Mouse (Mus musculus): Measurements from ENCODE around the gene Epha10. TPM values are rescaled to one million over a fixed set of nuclear protein-coding genes. Genes with fewer than 3 reads are reported as not detected.
"Not testable (repeated sequence)": the region's sequence is repeated elsewhere in the genome, so short reads cannot be mapped to it uniquely, and the experiment has no call there.

Epha10 gene
- total and polyA plus RNA-seq, 3 experiments: 0.16 TPM; not detected in 2

GRCm38 (mm10) chr4:124905971-124906822 is 25.5 kb downstream of the Epha10 start:
- H3K4me3 ChIP-seq (ENCODE audit: low read depth, low read length): no peak overlapping the region
- peaks cover 8% of the 10 kb centered on the region for H3K4me1 ChIP-seq (ENCODE audit: insufficient read depth, low read depth, low read length)
- H3K36me3 ChIP-seq (replicated peaks): no peaks in the 10 kb centered on the region
- ATAC-seq (ENCODE audit: extremely low read depth, insufficient number of reproducible peaks, low FRiP score, poor library complexity, severe bottlenecking) (no peak), DNase-seq (ENCODE audit: low spot score) (no peak)
- peaks cover 2% of the 10 kb centered on the region; the same call in 1 of the 2 replicates for H3K9me3 ChIP-seq (replicated peaks)
- H3K27me3 ChIP-seq (ENCODE audit: insufficient read depth, low read length): peaks cover 26% of the 10 kb centered on the region
- no peak for TF ChIP-seq POLR2AphosphoS5 (IDR thresholded peaks at IDR 0.05; ENCODE audit: insufficient replicate concordance, low read depth, low read length)

- Histone ChIP-seq H3K4me3 (ENCODE audit: low read depth, low read length) (no peak overlapping the region), H3K4me1 (ENCODE audit: insufficient read depth, low read depth, low read length) (peaks cover 6% of the 10 kb centered on the region; the same call in 1 of the 2 replicates), H3K27me3 (ENCODE audit: insufficient read depth, low read length) (no peaks in the 10 kb centered on the region), H3K36me3 (replicated peaks) (peaks cover 83% of the 10 kb centered on the region), H3K9me3 (replicated peaks) (no peaks in the 10 kb centered on the region)
- TF ChIP-seq GATA2 (IDR thresholded peaks at IDR 0.05; ENCODE audit: borderline replicate concordance, low read depth, low read length): no peak
- no peak for TF ChIP-seq CTCF (IDR thresholded peaks at IDR 0.05; ENCODE audit: low read depth, low read length)
- TF ChIP-seq GATA1 (IDR thresholded peaks at IDR 0.05; ENCODE audit: borderline replicate concordance, low read length): no peak
- no peak for TF ChIP-seq POLR2AphosphoS5 (IDR thresholded peaks at IDR 0.05; ENCODE audit: insufficient replicate concordance, low read depth, low read length)
- TF ChIP-seq TAL1 (conservative IDR thresholded peaks at IDR 0.05; ENCODE audit: low read depth, low read length): no peak
- ATAC-seq (ENCODE audit: extremely low read depth, insufficient number of reproducible peaks, low FRiP score, poor library complexity, severe bottlenecking) (no peak), DNase-seq (ENCODE audit: low spot score) (no peak)
These were observed 47.4 kb downstream of the Epha10 start for GRCm38 (mm10) chr4:124928102-124928501.

- peak; percentile 96 for DNase-seq (ENCODE audit: low spot score)
- H3K27me3 ChIP-seq (ENCODE audit: insufficient read depth, low read length): no peaks in the 10 kb centered on the region
- H3K4me3 ChIP-seq (ENCODE audit: low read depth, low read length): peak within 1 kb of the TSS; percentile 100
- H3K36me3 ChIP-seq (replicated peaks): peaks cover 45% of the 10 kb centered on the region
- TF ChIP-seq GATA1 (IDR thresholded peaks at IDR 0.05; ENCODE audit: borderline replicate concordance, low read length) (no peak), TAL1 (conservative IDR thresholded peaks at IDR 0.05; ENCODE audit: low read depth, low read length) (no peak), GATA2 (IDR thresholded peaks at IDR 0.05; ENCODE audit: borderline replicate concordance, low read depth, low read length) (no peak), POLR2AphosphoS5 (IDR thresholded peaks at IDR 0.05; ENCODE audit: insufficient replicate concordance, low read depth, low read length) (no peak; the same call in 1 of the 2 replicates), CTCF (IDR thresholded peaks at IDR 0.05; ENCODE audit: low read depth, low read length) (no peak)
- no peaks in the 10 kb centered on the region for H3K9me3 ChIP-seq (replicated peaks)
- H3K4me1 ChIP-seq (ENCODE audit: insufficient read depth, low read depth, low read length): peaks cover 28% of the 10 kb centered on the region
- ATAC-seq (ENCODE audit: extremely low read depth, insufficient number of reproducible peaks, low FRiP score, poor library complexity, severe bottlenecking): peak; percentile 99
These were observed 56.1 kb downstream of the Epha10 start, which contains the start of gene 9930104L06Rik for GRCm38 (mm10) chr4:124936613-124937471. Gene 9930104L06Rik, plus strand, starts transcription at chr4:124937048.

GRCm38 (mm10) chr4:124939211-124939610 is 58.5 kb downstream of the Epha10 start, which contains the start of gene Cdca8:
Gene Cdca8, minus strand, starts transcription at chr4:124939311.
- peaks cover 40% of the 10 kb centered on the region for H3K4me1 ChIP-seq (ENCODE audit: insufficient read depth, low read depth, low read length)
- H3K36me3 ChIP-seq (replicated peaks): peaks cover 69% of the 10 kb centered on the region
- peak within 1 kb of the TSS; percentile 48; the same call in 1 of the 2 replicates for H3K4me3 ChIP-seq (ENCODE audit: low read depth, low read length)
- DNase-seq (ENCODE audit: low spot score); H3K27me3 ChIP-seq (ENCODE audit: insufficient read depth, low read length); H3K9me3 ChIP-seq (replicated peaks); ATAC-seq (ENCODE audit: extremely low read depth, insufficient number of reproducible peaks, low FRiP score, poor library complexity, severe bottlenecking): not testable (repeated sequence)

GRCm38 (mm10) chr4:124943022-124943421 is 62.3 kb downstream of the Epha10 start:
- Histone ChIP-seq H3K36me3 (replicated peaks) (peaks cover 91% of the 10 kb centered on the region), H3K27me3 (ENCODE audit: insufficient read depth, low read length) (no peaks in the 10 kb centered on the region), H3K4me1 (ENCODE audit: insufficient read depth, low read depth, low read length) (peaks cover 22% of the 10 kb centered on the region), H3K9me3 (replicated peaks) (no peaks in the 10 kb centered on the region), H3K4me3 (ENCODE audit: low read depth, low read length) (no peak overlapping the region)
- ATAC-seq (ENCODE audit: extremely low read depth, insufficient number of reproducible peaks, low FRiP score, poor library complexity, severe bottlenecking) (peak; percentile 41; the same call in 1 of the 2 replicates), DNase-seq (ENCODE audit: low spot score) (peak; percentile 61)
- TF ChIP-seq CTCF (IDR thresholded peaks at IDR 0.05; ENCODE audit: low read depth, low read length) (peak; percentile 88), TAL1 (conservative IDR thresholded peaks at IDR 0.05; ENCODE audit: low read depth, low read length) (no peak), POLR2AphosphoS5 (IDR thresholded peaks at IDR 0.05; ENCODE audit: insufficient replicate concordance, low read depth, low read length) (no peak), GATA1 (IDR thresholded peaks at IDR 0.05; ENCODE audit: borderline replicate concordance, low read length) (no peak), GATA2 (IDR thresholded peaks at IDR 0.05; ENCODE audit: borderline replicate concordance, low read depth, low read length) (no peak)

GRCm38 (mm10) chr4:124943781-124944180 is 63.1 kb downstream of the Epha10 start:
- Histone ChIP-seq H3K4me3 (ENCODE audit: low read depth, low read length) (no peak overlapping the region), H3K36me3 (replicated peaks) (peaks cover 87% of the 10 kb centered on the region), H3K27me3 (ENCODE audit: insufficient read depth, low read length) (no peaks in the 10 kb centered on the region), H3K9me3 (replicated peaks) (no peaks in the 10 kb centered on the region), H3K4me1 (ENCODE audit: insufficient read depth, low read depth, low read length) (peaks cover 14% of the 10 kb centered on the region)
- DNase-seq (ENCODE audit: low spot score) (no peak), ATAC-seq (ENCODE audit: extremely low read depth, insufficient number of reproducible peaks, low FRiP score, poor library complexity, severe bottlenecking) (no peak)
- no peak for TF ChIP-seq GATA1 (IDR thresholded peaks at IDR 0.05; ENCODE audit: borderline replicate concordance, low read length)
- TF ChIP-seq POLR2AphosphoS5 (IDR thresholded peaks at IDR 0.05; ENCODE audit: insufficient replicate concordance, low read depth, low read length): no peak
- no peak for TF ChIP-seq CTCF (IDR thresholded peaks at IDR 0.05; ENCODE audit: low read depth, low read length)
- no peak for TF ChIP-seq TAL1 (conservative IDR thresholded peaks at IDR 0.05; ENCODE audit: low read depth, low read length)
- TF ChIP-seq GATA2 (IDR thresholded peaks at IDR 0.05; ENCODE audit: borderline replicate concordance, low read depth, low read length): no peak

Data from G1E (cell line).